Mouse (Mus musculus) lung, postnatal 36 days (tissue): ENCODE data around the gene Psmd5.
"Not testable (repeated sequence)": the region's sequence is repeated elsewhere in the genome, so short reads cannot be mapped to it uniquely, and the experiment has no call there.

ENCODE experiments used
- DNase-seq: peaks from one replicate; pipeline ENCODE4 v3.0.0; 2022; ENCODE audit warnings: mixed read lengths

Psmd5 gene

GRCm38 (mm10) chr2:34895503-34896113, 20.8 kb upstream of the Psmd5 start:
- no peak for DNase-seq

- DNase-seq: no peak
Observed at GRCm38 (mm10) chr2:34893950-34894349, 19.2 kb upstream of the Psmd5 start.

- no peak for DNase-seq
Observed at GRCm38 (mm10) chr2:34884186-34884585, 9.4 kb upstream of the Psmd5 start.

GRCm38 (mm10) chr2:34883190-34883589, 8.4 kb upstream of the Psmd5 start:
- DNase-seq: no peak

- no peak for DNase-seq
Observed at GRCm38 (mm10) chr2:34882757-34883156, 8.0 kb upstream of the Psmd5 start.

- DNase-seq: no peak
Observed at GRCm38 (mm10) chr2:34880054-34880453, 5.3 kb upstream of the Psmd5 start.

GRCm38 (mm10) chr2:34874271-34874670, 497 bp downstream of the Psmd5 start, which contains the start of gene Cutal:
Gene Cutal, plus strand, starts transcription at chr2:34874396.
- peak; percentile 71 for DNase-seq

DNA sequence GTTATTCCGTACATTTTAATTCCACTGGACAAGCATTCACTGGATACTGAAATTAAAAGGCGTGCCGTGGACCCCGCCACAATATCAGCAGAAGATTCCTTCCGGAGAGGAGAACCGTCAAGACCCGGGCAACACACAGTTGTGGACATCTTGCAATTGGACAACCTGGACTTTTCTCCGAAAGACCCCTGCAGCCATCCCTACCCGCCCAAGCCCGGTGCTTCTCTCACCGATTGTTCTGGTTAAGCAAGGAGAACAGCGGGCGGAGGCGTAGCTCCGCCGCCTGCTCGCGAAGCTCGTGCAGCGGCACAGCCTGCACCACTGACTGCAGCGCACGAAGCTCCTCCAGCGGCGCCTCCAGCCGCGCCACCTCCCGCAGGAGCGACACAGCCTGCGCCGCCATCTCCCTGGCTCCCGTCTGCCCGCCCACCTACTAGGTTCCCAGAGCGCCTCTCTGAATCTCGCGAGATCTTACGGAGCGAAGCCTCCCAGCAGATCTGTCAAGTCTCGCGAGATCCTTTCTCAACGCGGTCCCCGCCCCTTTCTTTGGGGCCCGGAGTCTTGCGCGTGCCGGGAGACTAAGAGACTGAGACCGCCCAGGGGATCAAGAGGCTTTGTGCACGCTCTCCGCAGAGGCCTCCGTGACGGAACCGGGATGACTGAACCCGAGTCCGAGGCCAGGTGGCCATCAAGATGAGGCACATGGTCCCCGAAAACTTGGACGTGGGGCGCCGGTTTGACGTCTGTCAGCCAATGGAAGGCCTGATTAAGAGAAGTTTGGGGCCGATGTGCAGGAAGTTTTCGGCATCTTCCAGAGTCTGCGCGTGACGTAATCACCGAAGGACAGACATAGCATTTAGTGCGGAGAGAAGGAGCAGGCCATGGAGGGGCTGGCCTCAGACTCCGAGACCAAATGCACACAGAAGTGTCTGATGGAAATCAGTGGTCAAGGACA, 4.0 kb downstream of the Psmd5 start:
- DNase-seq: peak; percentile 97

DNA sequence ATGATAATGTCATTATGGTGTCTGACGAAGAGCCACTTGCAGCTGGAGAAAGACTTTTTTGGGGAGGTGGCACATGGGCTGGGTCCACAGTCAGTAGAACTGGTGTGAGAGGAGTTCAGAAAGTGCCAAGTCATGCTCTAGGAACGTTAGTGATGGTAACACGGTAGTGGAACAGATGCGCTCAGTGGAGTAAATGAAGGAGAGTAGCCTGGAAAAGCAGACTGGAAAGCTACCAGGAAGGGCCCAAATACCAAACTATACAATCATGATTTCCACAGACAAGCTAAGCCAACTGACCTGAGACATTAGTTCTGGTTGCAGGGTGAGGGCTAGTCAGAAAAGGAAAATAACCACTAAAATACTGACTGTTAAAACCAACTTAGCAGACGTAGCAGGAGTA, 5.1 kb downstream of the Psmd5 start:
- no peak for DNase-seq

- DNase-seq: no peak
Observed at GRCm38 (mm10) chr2:34857728-34858127, 17.0 kb downstream of the Psmd5 start.

GRCm38 (mm10) chr2:34855265-34855664, 19.5 kb downstream of the Psmd5 start:
- peak; percentile 12 for DNase-seq

GRCm38 (mm10) chr2:34847702-34848101, 27.1 kb downstream of the Psmd5 start:
- no peak for DNase-seq

GRCm38 (mm10) chr2:34843211-34843939, 31.4 kb downstream of the Psmd5 start:
- DNase-seq: peak; percentile 88

GRCm38 (mm10) chr2:34841706-34842105, 33.1 kb downstream of the Psmd5 start:
- DNase-seq: no peak

- not testable (repeated sequence) for DNase-seq
Observed at GRCm38 (mm10) chr2:34840143-34840542, 34.6 kb downstream of the Psmd5 start.

DNA sequence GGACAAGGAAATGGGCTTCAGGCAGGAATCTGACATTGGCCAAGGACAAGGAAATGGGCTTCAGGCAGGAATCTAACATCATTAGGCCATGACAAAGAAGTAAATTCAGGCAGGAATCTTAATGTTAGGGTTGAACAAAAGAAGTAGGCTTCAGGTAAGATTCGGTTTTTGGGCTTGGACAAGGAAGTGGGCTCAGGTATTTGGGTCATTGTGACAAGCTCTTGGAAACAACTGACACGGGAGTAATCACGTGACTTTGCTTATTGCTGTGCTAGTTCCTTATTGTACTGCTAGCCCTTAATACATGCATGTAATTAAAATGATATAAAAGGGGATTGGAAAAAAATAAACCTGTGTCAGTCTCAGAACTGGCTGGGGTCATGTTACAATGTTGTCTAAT, 39.1 kb downstream of the Psmd5 start:
- DNase-seq: no peak

DNA sequence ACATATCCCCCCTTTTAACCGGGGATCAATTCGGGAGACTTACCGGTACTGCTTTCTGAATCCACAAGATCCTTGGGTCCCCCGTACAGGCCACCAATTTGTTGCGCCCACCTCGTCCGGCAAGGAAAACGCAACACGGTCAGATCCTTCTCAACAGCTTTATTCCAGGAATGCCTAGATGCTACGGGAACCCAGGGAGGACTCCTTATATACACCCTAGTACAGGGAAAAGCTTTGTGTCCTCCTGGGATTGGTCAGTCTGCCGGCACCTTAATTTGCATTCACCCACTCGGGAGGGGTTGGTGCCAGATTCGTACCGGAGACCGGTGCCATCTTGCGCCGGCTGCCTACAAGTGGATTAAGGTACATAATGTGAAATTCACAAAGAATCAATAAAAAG, 41.1 kb downstream of the Psmd5 start:
- DNase-seq: no peak

- not testable (repeated sequence) for DNase-seq
Observed at GRCm38 (mm10) chr2:34832766-34833457, 41.9 kb downstream of the Psmd5 start, which contains the start of gene Gm34653. Gene Gm34653, plus strand, starts transcription at chr2:34833007.

GRCm38 (mm10) chr2:34830066-34830465, 44.7 kb downstream of the Psmd5 start:
- not testable (repeated sequence) for DNase-seq

- peak; percentile 55 for DNase-seq
Observed at GRCm38 (mm10) chr2:34828026-34828425, 46.7 kb downstream of the Psmd5 start.

- DNase-seq: no peak
Observed at GRCm38 (mm10) chr2:34827591-34827990, 47.2 kb downstream of the Psmd5 start.

DNA sequence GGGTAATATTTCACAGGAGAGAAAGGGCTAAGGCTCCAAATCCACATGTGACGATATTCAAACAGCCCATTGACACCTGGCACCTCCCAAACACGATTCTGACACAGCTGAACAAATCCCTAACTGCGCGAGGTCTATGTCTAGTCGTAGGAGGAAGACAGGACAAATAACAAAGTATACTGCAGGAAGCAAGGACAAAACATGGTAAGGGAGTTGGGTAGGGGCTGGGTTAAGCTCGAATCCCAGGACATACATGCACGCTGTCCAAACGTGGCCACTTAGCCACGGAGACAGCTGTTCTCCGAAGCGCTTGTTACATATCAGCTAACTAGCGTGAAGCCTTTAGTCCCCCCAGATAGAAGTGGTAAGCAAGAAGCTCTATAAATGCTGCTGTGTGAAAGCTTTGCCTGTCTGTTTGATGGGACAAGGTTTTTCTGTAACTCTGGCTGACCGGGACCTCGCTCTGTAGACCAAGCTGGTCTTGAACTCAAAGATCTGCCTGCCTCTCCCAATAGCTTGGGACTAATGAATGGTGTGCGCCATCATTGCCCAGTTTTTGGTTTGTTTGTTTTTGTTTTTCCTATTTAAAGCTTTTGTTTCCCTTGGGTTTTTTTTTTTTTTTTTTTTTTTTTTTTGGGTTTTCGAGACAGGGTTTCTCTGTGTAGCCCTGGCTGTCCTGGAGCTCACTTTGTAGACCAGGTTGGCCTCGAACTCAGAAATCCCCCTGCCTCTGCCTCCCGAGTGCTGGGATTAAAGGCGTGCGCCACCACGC, 48.1 kb downstream of the Psmd5 start:
- no peak for DNase-seq
